Mouse (Mus musculus) ES-E14 (cell line): Measurements from ENCODE around the gene Gm3164. TPM values are rescaled to one million over a fixed set of nuclear protein-coding genes. Genes with fewer than 3 reads are reported as not detected.
"Not testable (repeated sequence)": the region's sequence is repeated elsewhere in the genome, so short reads cannot be mapped to it uniquely, and the experiment has no call there.

Experiments used
- DNase-seq: peaks from one replicate; pipeline ENCODE4 v3.0.0-alpha.2; 2013; ENCODE audit warnings: low read depth, low spot score
- H3K27ac ChIP-seq: 2 replicates; pipeline ENCODE4 v1.5.1; 2012; ENCODE audit warnings: low read depth, mild to moderate bottlenecking, low read length, moderate library complexity, mixed read lengths; ENCODE audit not compliant: poor library complexity, insufficient read depth, severe bottlenecking
- H3K36me3 ChIP-seq: 2 replicates; pipeline ENCODE4 v1.6.1; 2012; ENCODE audit warnings: mild to moderate bottlenecking, low read length, moderate library complexity, mixed read lengths; ENCODE audit not compliant: control insufficient read depth, poor library complexity, insufficient read depth, severe bottlenecking
- H3K4me1 ChIP-seq, 2 experiments: fragments of 150-350 bp in 1 of 2; sonication (generic) in 1 of 2; 2 replicates each; pipeline ENCODE4 v1.6.1; 2012; ENCODE audit warnings: low read length in 2 of 2, mild to moderate bottlenecking in 1 of 2, mixed read lengths in 1 of 2; ENCODE audit not compliant: control insufficient read depth in 2 of 2, insufficient read depth in 2 of 2, poor library complexity in 1 of 2
- H3K4me3 ChIP-seq, 2 experiments: fragments of 150-350 bp in 1 of 2; sonication (generic) in 1 of 2; 2 replicates each; pipeline ENCODE4 v1.5.1; 2012; ENCODE audit warnings: low read length in 2 of 2, low read depth in 1 of 2, mild to moderate bottlenecking in 1 of 2, mixed read lengths in 1 of 2; ENCODE audit not compliant: insufficient read depth in 1 of 2, poor library complexity in 1 of 2, severe bottlenecking in 1 of 2
- H3K9ac ChIP-seq: 2 replicates; pipeline ENCODE4 v1.6.1; 2012; ENCODE audit warnings: low read depth, mild to moderate bottlenecking, low read length, mixed read lengths; ENCODE audit not compliant: poor library complexity, insufficient read depth, severe bottlenecking
- H3K9me3 ChIP-seq: fragments of 150-350 bp; sonication (generic); 2 replicates; pipeline ENCODE4 v1.6.1; 2012; ENCODE audit warnings: low read depth, mild to moderate bottlenecking, low read length; ENCODE audit not compliant: control insufficient read depth, insufficient read depth
- in situ Hi-C, 2 experiments: fragments of 600-800 bp; cut with MboI; formaldehyde crosslinking; loops; one replicate each; pipeline ENCODE4 v1.15.1; 2025; ENCODE audit warnings: low sequenced_read_pairs in 2 of 2, inconsistent platforms in 1 of 2; ENCODE audit not compliant: unreplicated experiment in 2 of 2
- total RNA-seq: library from RNA; depleted of rRNA; stranded (reverse); fragments of 300-350 nt; gene quantifications from 2 replicates; pipeline ENCODE4 v1.2.3, GENCODE M21; 2012; rRNA removed

Gene Gm3164
- total RNA-seq = 0.26 and 0.58 TPM in 2 replicates

- not testable (repeated sequence) for H3K27ac ChIP-seq
- Histone ChIP-seq H3K4me3 (peak within 1 kb of the TSS; percentile 36 to 63; a peak in 2 of 4 replicates), H3K9ac (peak within 1 kb of the TSS; percentile 59)
These were observed at the start of gene Gm3164 for GRCm38 (mm10) chr14:4414965-4415835. Gm3164 (plus strand) TSS chr14:4415448.

DNA sequence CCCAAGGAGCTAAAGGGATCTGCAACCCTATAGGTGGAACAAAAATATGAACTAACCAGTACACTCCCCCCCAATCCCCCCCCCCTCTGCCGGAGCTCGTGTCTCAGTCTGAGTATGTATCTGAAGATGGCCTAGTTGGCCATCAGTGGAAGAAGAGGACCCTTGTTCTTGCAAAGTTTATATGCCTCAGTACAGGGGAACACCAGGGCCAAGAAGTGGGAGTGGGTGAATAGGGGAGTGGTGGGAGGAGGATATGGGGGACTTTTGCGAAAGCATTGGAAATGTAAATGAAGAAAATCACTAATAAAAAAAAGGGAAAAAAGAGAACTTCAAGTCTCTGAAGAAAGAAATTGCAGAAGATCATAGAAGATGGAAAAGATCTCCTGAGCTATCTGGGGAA, 46.3 kb upstream of the Gm3164 start:
- H3K36me3 ChIP-seq, DNase-seq, H3K27ac ChIP-seq, H3K9ac ChIP-seq, H3K9me3 ChIP-seq, in situ Hi-C loops, H3K4me3 ChIP-seq, H3K4me1 ChIP-seq: not testable (repeated sequence)

More at GRCm38 (mm10) chr14:4414965-4415835, at the start of gene Gm3164:
- peak; percentile 6 for DNase-seq
- H3K9me3 ChIP-seq, H3K36me3 ChIP-seq, in situ Hi-C loops, H3K4me1 ChIP-seq: not testable (repeated sequence)

- H3K27ac ChIP-seq, H3K9ac ChIP-seq, DNase-seq, in situ Hi-C loops, H3K4me3 ChIP-seq, H3K36me3 ChIP-seq, H3K9me3 ChIP-seq, H3K4me1 ChIP-seq: not testable (repeated sequence)
These were observed 45.6 kb upstream of the Gm3164 start for GRCm38 (mm10) chr14:4369691-4370090.

- H3K27ac ChIP-seq, DNase-seq, H3K9me3 ChIP-seq, H3K9ac ChIP-seq, H3K36me3 ChIP-seq, H3K4me1 ChIP-seq, in situ Hi-C loops, H3K4me3 ChIP-seq: not testable (repeated sequence)
These were observed 37.4 kb upstream of the Gm3164 start for GRCm38 (mm10) chr14:4377871-4378270.

DNA sequence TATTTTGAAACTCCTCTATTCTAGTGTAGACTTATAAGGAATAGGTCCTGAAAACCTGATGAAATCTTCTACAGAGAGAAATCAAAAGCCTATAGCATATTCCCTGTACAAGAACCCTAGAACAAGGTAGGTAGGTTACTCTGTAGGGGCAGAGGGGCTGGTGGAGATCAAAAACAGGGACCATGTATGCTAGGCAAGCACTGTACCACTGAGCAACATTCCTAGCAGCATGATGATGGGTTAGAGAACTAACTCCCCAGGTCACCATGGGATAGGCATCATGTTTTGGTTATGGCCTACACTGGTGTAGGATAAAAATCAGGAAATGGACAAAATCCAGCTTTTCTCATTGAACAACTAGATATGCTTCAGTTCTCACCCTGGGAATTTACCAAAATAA, 29.6 kb upstream of the Gm3164 start:
- DNase-seq, H3K9me3 ChIP-seq, H3K9ac ChIP-seq, H3K4me3 ChIP-seq, H3K4me1 ChIP-seq, H3K36me3 ChIP-seq, in situ Hi-C loops, H3K27ac ChIP-seq: not testable (repeated sequence)

- H3K9me3 ChIP-seq, H3K4me1 ChIP-seq, DNase-seq, H3K36me3 ChIP-seq, in situ Hi-C loops, H3K4me3 ChIP-seq, H3K27ac ChIP-seq, H3K9ac ChIP-seq: not testable (repeated sequence)
These were observed 22.3 kb upstream of the Gm3164 start for GRCm38 (mm10) chr14:4392841-4393530.

- DNase-seq, H3K9ac ChIP-seq, H3K27ac ChIP-seq, H3K4me3 ChIP-seq, H3K4me1 ChIP-seq, H3K36me3 ChIP-seq, in situ Hi-C loops, H3K9me3 ChIP-seq: not testable (repeated sequence)
These were observed 18.0 kb upstream of the Gm3164 start, which contains the start of gene Gm3159 for GRCm38 (mm10) chr14:4397226-4397625. Gm3159 (plus strand) TSS chr14:4397526.

DNA sequence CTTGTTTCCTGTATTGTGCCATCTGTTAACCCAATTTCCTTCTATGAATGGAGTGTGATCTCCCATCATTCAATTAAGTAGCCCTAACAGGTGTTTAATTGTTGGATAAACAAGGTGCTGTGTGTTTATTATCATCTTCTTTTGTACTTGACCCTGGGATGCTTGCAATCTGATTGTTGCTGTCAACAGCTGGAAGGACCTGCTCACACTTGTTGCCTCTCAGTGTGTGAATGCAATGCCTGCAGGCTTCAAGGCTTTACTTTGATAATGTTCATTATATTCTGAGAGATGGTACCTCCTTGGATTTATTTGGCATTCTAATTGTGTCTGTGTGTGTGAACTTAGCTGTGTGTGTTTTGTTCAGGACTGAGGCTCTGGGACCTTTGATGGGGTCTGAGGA, 16.6 kb upstream of the Gm3164 start:
- H3K4me1 ChIP-seq, H3K36me3 ChIP-seq, H3K4me3 ChIP-seq, H3K9ac ChIP-seq, in situ Hi-C loops, DNase-seq, H3K27ac ChIP-seq, H3K9me3 ChIP-seq: not testable (repeated sequence)
